Mouse (Mus musculus) gastrocnemius, postnatal 14 days (tissue): ENCODE measurements around the gene Dgkh. TPM values are rescaled to one million over a fixed set of nuclear protein-coding genes. Genes with fewer than 3 reads are reported as not detected.

ENCODE experiments used
- DNase-seq: peaks from one replicate; pipeline ENCODE4 v3.0.0; 2021; ENCODE audit warnings: mixed read lengths
- intact Hi-C: fragments of 180-260 bp; cut with DNase I; formaldehyde crosslinking; loops from one replicate; pipeline ENCODE4 v1.15.1; 2025; ENCODE audit warnings: low total_unique reads
- total RNA-seq, 2 experiments: library from RNA; stranded (reverse); gene quantifications; 2 replicates each; pipeline ENCODE4 v1.2.3; 2021

Dgkh gene
- total RNA-seq, 2 experiments from 2014 or later: 5.1 to 6.1 TPM

- DNase-seq: no peak
- intact Hi-C loops: no loop called here
Measured at GRCm38 (mm10) chr14:78525611-78526457, 206.7 kb downstream of the Dgkh start.

DNA sequence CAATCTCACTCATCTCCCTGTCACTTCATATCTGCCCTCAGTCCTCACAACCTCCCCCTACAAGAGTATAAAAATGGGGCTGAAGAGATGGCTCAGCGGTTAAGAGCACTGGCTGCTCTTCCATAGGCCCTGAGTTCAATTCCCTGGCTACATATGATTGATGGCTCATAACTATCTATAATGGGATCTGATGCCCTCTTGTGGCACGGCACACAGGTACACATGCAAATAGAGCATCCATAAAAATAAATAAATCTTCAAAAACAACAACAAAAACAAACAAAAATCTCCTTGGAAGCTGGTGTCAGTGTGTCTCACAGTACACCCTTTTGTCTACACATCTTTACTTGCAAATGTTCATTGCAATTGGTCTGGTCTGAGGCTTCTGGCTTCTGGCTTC, 207.5 kb downstream of the Dgkh start:
- intact Hi-C loops: no loop called here
- DNase-seq: no peak

DNA sequence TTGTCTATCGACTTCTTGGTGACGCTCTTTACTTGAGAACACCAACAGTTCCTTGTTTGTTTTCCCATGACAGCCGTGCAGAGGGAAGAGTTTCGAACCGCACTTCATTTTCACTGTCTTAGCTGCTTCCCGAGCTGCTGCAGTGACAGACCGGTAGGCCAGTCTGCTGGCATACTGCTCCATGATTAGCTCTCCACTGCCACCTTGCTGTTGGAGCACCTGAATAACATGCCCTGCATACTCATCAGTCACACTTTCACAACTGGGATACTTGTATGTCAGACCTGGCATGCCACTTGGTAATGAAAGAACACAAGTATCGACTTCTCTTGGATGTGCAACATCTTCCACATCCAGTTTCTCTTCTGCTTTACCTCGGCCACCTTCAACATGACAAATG, 221.9 kb downstream of the Dgkh start:
- intact Hi-C loops: no loop called here
- DNase-seq: no peak

GRCm38 (mm10) chr14:78509791-78510190, 222.8 kb downstream of the Dgkh start:
- DNase-seq: no peak
- intact Hi-C loops: no loop called here

Other genes starting within 250 kb of the Dgkh start
- 10 to 100 TPM; 18.1 to 20.3 TPM for gene Akap11, start 196.0 kb downstream of the Dgkh start, total RNA-seq
- gene Vwa8, start 116.3 kb upstream of the Dgkh start, total RNA-seq: 10 to 100 TPM; 54.5 to 69.9 TPM